Mouse (Mus musculus): Measurements from ENCODE around the gene Mctp1.

DNA sequence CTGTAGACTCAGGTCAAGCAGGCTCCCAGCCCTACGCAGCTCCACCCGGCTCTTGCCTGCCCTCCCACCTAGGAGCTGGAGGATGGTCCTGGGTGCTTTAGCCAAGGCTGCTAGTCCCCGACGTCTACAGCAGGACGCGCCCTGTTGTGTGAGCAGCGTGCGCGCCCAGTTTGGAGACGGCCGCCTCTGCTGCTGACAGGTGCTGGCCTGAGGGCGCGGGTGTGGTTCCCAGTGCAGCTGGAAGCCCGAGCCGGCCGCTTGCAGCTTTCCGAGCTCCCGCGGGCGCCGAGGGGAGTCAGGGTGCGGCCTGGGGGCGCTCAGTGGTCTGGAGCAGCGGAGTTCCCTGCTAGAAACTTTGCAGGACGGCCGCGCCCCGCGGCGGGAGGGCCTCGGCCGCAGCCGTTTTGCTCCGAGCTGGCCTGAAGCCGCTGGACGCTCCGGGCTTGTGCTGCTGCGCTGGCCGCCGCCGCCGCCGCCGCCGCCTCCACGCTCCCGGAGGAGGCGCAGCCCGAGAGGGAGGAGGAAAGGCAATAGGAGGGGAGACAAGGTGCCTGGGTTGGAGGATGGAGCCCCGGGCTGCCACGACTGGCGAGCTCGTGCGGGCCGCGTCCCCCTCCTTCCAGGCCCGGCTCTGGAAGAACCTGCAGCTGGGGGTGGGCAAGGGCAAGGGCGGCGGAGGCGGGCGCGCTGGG, at the start of gene Mctp1:
- TF ChIP-seq FLI1 (IDR thresholded peaks at IDR 0.05; ENCODE audit: low read length) (no peak), GATA1 (IDR thresholded peaks at IDR 0.05; ENCODE audit: borderline replicate concordance, low read length) (no peak)
